Mouse (Mus musculus) embryonic fibroblast, embryonic 13.5 days (primary cell): ENCODE results near the gene Gpr179.

Source experiments
- CTCF ChIP-seq: IDR thresholded peaks from 2 replicates; pipeline ENCODE4 v1.5.1; 2011; ENCODE audit warnings: mild to moderate bottlenecking, control low read depth, low read length, moderate library complexity, borderline replicate concordance; ENCODE audit not compliant: insufficient read depth
- POLR2A ChIP-seq: IDR thresholded peaks from 2 replicates; pipeline ENCODE4 v1.6.1; 2011; ENCODE audit warnings: low read depth, mild to moderate bottlenecking, control low read depth, low read length, moderate library complexity

DNA sequence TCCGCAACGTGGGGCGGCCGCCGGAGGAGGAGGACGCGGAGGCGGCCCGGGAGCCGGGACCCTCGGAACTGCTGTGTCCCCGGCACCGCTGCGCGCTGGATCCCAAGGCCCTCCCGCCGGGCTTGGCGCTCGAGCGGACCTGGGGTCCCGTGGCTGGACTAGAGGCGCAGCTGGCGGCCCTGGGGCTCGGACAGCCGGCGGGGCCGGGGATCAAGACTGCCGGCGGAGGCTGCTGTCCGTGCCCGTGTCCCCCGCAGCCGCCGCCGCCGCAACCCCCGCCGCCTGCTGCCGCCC, 10.7 kb upstream of the Gpr179 start:
- TF ChIP-seq POLR2A (no peak), CTCF (no peak)
